Mouse (Mus musculus) ES-E14 (cell line): ENCODE results near the gene Dars.

Source experiments
- HCFC1 ChIP-seq: IDR thresholded peaks from 2 replicates; pipeline ENCODE4 v1.6.1; 2012; ENCODE audit warnings: low read length, inconsistent platforms, borderline replicate concordance; ENCODE audit not compliant: insufficient read depth
- MAFK ChIP-seq: IDR thresholded peaks from 2 replicates; pipeline ENCODE4 v1.6.1; 2014; ENCODE audit warnings: mild to moderate bottlenecking, low read depth, low read length, inconsistent platforms; ENCODE audit not compliant: insufficient read depth
- ZC3H11A ChIP-seq: IDR thresholded peaks from 2 replicates; pipeline ENCODE4 v1.6.1; 2012; ENCODE audit warnings: low read depth, mild to moderate bottlenecking, inconsistent platforms, low read length, borderline replicate concordance
- ZNF384 ChIP-seq: IDR thresholded peaks from 2 replicates; pipeline ENCODE4 v1.6.1; 2012; ENCODE audit warnings: low read depth, low read length, inconsistent platforms

- TF ChIP-seq HCFC1: no peak
- no peak for TF ChIP-seq ZC3H11A
- no peak for TF ChIP-seq MAFK
- no peak for TF ChIP-seq ZNF384
These were observed 12.1 kb downstream of the Dars start for GRCm38 (mm10) chr1:128405041-128405481.
